Mouse (Mus musculus): ENCODE results near the gene Rbms3.

DNA sequence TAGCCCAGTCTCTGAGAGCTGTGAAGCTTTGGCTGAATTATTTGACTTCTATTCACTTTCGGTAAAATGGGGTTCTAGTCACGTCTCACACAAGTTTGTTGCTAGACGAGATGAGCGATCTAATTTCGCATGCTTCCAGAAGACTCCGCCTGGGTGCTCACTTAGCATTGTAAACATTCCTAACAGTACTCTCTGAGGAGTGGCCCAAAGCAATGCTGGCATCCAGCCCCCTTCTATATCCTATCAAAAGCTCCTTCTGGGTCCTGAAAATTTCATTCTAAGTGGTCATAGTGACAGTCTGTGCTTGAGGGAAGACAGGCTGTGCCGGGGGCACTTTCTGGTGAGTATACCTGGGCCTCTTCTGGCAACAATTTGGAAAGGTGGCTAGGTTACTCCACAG lies 312.5 kb downstream of the Rbms3 start:
- TF ChIP-seq CTCF (IDR thresholded peaks at IDR 0.05; ENCODE audit: control insufficient read depth, insufficient read depth, low read length): no peak
- no peak for TF ChIP-seq POLR2A (IDR thresholded peaks at IDR 0.05; ENCODE audit: borderline replicate concordance, control insufficient read depth, low read depth, low read length)

All from bone marrow, adult 2 months (tissue).